8 mouse cellular contexts compared by ENCODE assay signal in the genomic region with DNA sequence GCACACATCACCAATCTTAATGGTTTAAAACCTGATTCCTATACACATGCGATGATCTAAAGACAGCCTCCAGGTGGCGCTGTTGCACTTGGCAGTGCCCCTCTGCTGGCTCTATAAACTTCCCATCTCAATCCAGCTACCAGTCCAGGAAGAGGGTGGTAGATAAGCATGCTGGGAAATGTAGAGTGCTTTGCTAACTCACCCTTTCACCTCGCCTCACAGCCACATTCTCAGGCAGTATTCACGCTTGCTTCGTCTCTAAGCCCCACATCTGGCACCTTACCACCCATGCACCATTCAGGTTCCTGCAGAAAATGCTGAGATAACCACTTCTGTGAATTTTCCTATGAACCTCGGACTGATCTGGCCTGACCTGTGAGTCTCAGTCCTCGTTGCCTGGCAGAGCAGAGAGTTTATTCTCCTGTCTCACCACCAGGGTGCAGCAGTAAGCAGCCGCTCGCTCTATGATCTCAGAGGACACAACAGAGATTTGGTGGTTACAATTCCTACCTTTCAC. TPM values are rescaled to one million over a fixed set of nuclear protein-coding genes. Genes with fewer than 3 reads are reported as not detected.
A peak's percentile ranks its signal among the peaks of the same experiment; 100 is the strongest.
DNase-seq lines count a peak whose midpoint lies in the region; ATAC-seq and TF ChIP-seq lines count a peak whose summit lies in the region.

No protein-coding gene starts in this region.

- H3K4me3 ChIP-seq in forebrain, embryonic 15.5 days, result peak overlapping the region; percentile 17
- peak overlapping the region; percentile 25 for H3K4me3 ChIP-seq in liver, postnatal 0 days (ENCODE audit: low read depth, low read length)
- peak overlapping the region; percentile 26; the same call in 1 of the 2 replicates for H3K4me3 ChIP-seq in neural tube, embryonic 13.5 days
- H3K4me3 ChIP-seq in testis, adult 2 months (ENCODE audit: control insufficient read depth, low read depth, low read length), result peak overlapping the region; percentile 60

- H3K27me3 ChIP-seq in forebrain, embryonic 15.5 days, result no peaks in the 10 kb centered on the region
- H3K27me3 ChIP-seq in liver, postnatal 0 days (ENCODE audit: insufficient read depth, low read length), result no peaks in the 10 kb centered on the region
- no peaks in the 10 kb centered on the region for H3K27me3 ChIP-seq in neural tube, embryonic 13.5 days
- H3K27me3 ChIP-seq in testis, adult 2 months (ENCODE audit: control insufficient read depth, insufficient read depth, low read length), result no peaks in the 10 kb centered on the region

- intact Hi-C loops in heart, postnatal 14 days (cut with DNase I), result loop anchor here (2.0 to 5.0 kb wide), 2 partner anchors 68 to 210 kb away; no protein-coding TSS in a partner anchor

- peak overlapping the region; percentile 38 for H3K4me2 ChIP-seq in forebrain, embryonic 15.5 days (replicated peaks)
- peak overlapping the region; percentile 62 for H3K4me2 ChIP-seq in liver, postnatal 0 days (ENCODE audit: low read depth, low read length)
- H3K4me2 ChIP-seq in neural tube, embryonic 13.5 days, result peak overlapping the region; percentile 46

- H3K4me1 ChIP-seq in forebrain, embryonic 15.5 days, result no peaks in the 10 kb centered on the region
- H3K4me1 ChIP-seq in liver, postnatal 0 days (ENCODE audit: insufficient read depth), result 0 out of 2 replicates have a peak, but pooled peaks cover 3% of the 10 kb centered on the region
- H3K4me1 ChIP-seq in neural tube, embryonic 13.5 days (replicated peaks), result no peaks in the 10 kb centered on the region
- H3K4me1 ChIP-seq in testis, adult 2 months (ENCODE audit: control insufficient read depth, insufficient read depth, low read length), result no peaks in the 10 kb centered on the region

- H3K36me3 ChIP-seq in forebrain, embryonic 15.5 days, result peaks cover 9% of the 10 kb centered on the region; the same call in 1 of the 2 replicates
- peaks cover 9% of the 10 kb centered on the region for H3K36me3 ChIP-seq in liver, postnatal 0 days (replicated peaks; ENCODE audit: insufficient read depth, low read length)
- H3K36me3 ChIP-seq in neural tube, embryonic 13.5 days, result peaks cover 30% of the 10 kb centered on the region
- H3K36me3 ChIP-seq in testis, adult 2 months (ENCODE audit: control insufficient read depth, insufficient read depth, low read length), result no peaks in the 10 kb centered on the region; the same call in 1 of the 2 replicates

- WGBS in forebrain, embryonic 15.5 days, result 13% methylated on average over 9 of the region's 9 CpGs
- 6% methylated on average over 9 of the region's 9 CpGs for WGBS in large intestine, adult 2 months
- 8% methylated on average over 9 of the region's 9 CpGs for WGBS in liver, postnatal 0 days (ENCODE audit: insufficient replicate concordance)
- 9% methylated on average over 9 of the region's 9 CpGs for WGBS in neural tube, embryonic 13.5 days

- H3K9me3 ChIP-seq in forebrain, embryonic 15.5 days, result no peaks in the 10 kb centered on the region
- no peaks in the 10 kb centered on the region for H3K9me3 ChIP-seq in liver, postnatal 0 days (ENCODE audit: low read length)
- H3K9me3 ChIP-seq in neural tube, embryonic 13.5 days, result no peaks in the 10 kb centered on the region

- no peak overlapping the region for H3K9ac ChIP-seq in forebrain, embryonic 15.5 days (replicated peaks)
- no peak overlapping the region for H3K9ac ChIP-seq in liver, postnatal 0 days (replicated peaks)
- 0 out of 2 replicates have a peak overlapping the region, but pooled peaks have one; percentile 9 for H3K9ac ChIP-seq in neural tube, embryonic 13.5 days

- TF ChIP-seq EP300 in liver, postnatal 0 days (IDR thresholded peaks at IDR 0.05; ENCODE audit: low read depth), result no peak

- H3K27ac ChIP-seq in forebrain, embryonic 15.5 days (replicated peaks), result peak overlapping the region; percentile 35; the same call in 1 of the 2 replicates
- peak overlapping the region; percentile 36; the same call in 1 of the 2 replicates for H3K27ac ChIP-seq in liver, postnatal 0 days (ENCODE audit: low read depth)
- 0 out of 2 replicates have a peak overlapping the region, but pooled peaks have one; percentile 39 for H3K27ac ChIP-seq in neural tube, embryonic 13.5 days (replicated peaks)
- peak overlapping the region; percentile 68 for H3K27ac ChIP-seq in testis, adult 2 months (ENCODE audit: control insufficient read depth, insufficient read depth, low read depth, low read length)

- TF ChIP-seq POLR2A in testis, adult 2 months (IDR thresholded peaks at IDR 0.05; ENCODE audit: control insufficient read depth, low read depth, low read length), result 0 out of 2 replicates have a peak, but pooled peaks have one; percentile 19

- peak; percentile 91 for DNase-seq in ES-CJ7 (ENCODE audit: low read depth, low spot score)
- peak; percentile 72 for DNase-seq in cerebellum, adult 11 months
- peak; percentile 81 to 85 for DNase-seq in heart, postnatal 14 days
- DNase-seq in large intestine, adult 2 months (ENCODE audit: low read depth, low spot score), result peak; percentile 48
- peak; percentile 77 for DNase-seq in liver, postnatal 0 days

- TF ChIP-seq CTCF in liver, postnatal 0 days (IDR thresholded peaks at IDR 0.05; ENCODE audit: low read depth), result peak; percentile 76
- peak; percentile 80; the same call in 1 of the 2 replicates for TF ChIP-seq CTCF in testis, adult 2 months (IDR thresholded peaks at IDR 0.05; ENCODE audit: control insufficient read depth, insufficient read depth, insufficient replicate concordance, low read depth, low read length)

- ATAC-seq in forebrain, embryonic 15.5 days (replicated peaks), result peak; percentile 88
- ATAC-seq in liver, postnatal 0 days, result peak; percentile 92
- peak; percentile 92 for ATAC-seq in neural tube, embryonic 13.5 days (ENCODE audit: low read depth)

RNA-seq across cellular contexts. Expression of a gene that starts 46.7 kb away (rescaled TPM):
- polyA plus RNA-seq in forebrain, embryonic 15.5 days (2015; fragmentation: Nextera tagmentation; extraction: Ambion mirVana), result 27.7 and 29.5 TPM in 2 replicates
- total RNA-seq in heart, postnatal 14 days (2021), result 1 to 10 TPM; 5.9 TPM
- 1.2 and 1.6 TPM in 2 replicates for polyA plus RNA-seq in large intestine, adult 2 months (2012; rRNA removed)
- polyA plus RNA-seq in liver, postnatal 0 days (2015; fragmentation: Nextera tagmentation; extraction: Ambion mirVana), result 1.3 and 1.7 TPM in 2 replicates
- polyA plus RNA-seq in neural tube, embryonic 13.5 days (2015; fragmentation: Nextera tagmentation; extraction: Ambion mirVana), result 27.6 and 31.2 TPM in 2 replicates
- 214 and 215 TPM in 2 replicates for polyA plus RNA-seq in testis, adult 2 months (2012; rRNA removed)

Comparison
In these comparisons a context has a peak if more than half of its experiments do, and no peak if none do; other contexts are left out.
1. Peak in every context shown above with its lines: DNase-seq, ATAC-seq, H3K4me3 ChIP-seq and H3K27ac ChIP-seq.
2. RNA of a gene that starts 46.7 kb away (polyA plus RNA-seq): 214 to 215 TPM in testis, adult 2 months, 27.7 to 29.5 TPM in forebrain, embryonic 15.5 days and 27.6 to 31.2 TPM in neural tube, embryonic 13.5 days; 1.3 to 1.7 TPM in liver, postnatal 0 days and 1.2 to 1.6 TPM in large intestine, adult 2 months; every median in the first group is over 10 times any median in the second.